Mouse (Mus musculus) stomach, embryonic 14.5 days (tissue): Measurements from ENCODE around the gene Nr2c1. TPM values are rescaled to one million over a fixed set of nuclear protein-coding genes. Genes with fewer than 3 reads are reported as not detected.

Source experiments
- ATAC-seq: fragments of 200-750 bp; cut with Nextera tagmentation; 2 replicates; pipeline ENCODE4 v1.8.0; 2017; ENCODE audit warnings: low read depth, moderate TSS enrichment; ENCODE audit not compliant: insufficient number of reproducible peaks, insufficient read depth, low FRiP score
- H3K27ac ChIP-seq: fragments of 300-500 bp; sonication (generic); 2 replicates; pipeline ENCODE4 v1.5.1; 2014; ENCODE audit warnings: mild to moderate bottlenecking, low read length, moderate library complexity, mixed read lengths
- H3K27me3 ChIP-seq: fragments of 300-500 bp; sonication (generic); 2 replicates; pipeline ENCODE4 v1.6.1; 2014; ENCODE audit warnings: low read length, control low read depth, mixed read lengths; ENCODE audit not compliant: control insufficient read depth, insufficient read depth
- H3K36me3 ChIP-seq: fragments of 300-500 bp; sonication (generic); 2 replicates; pipeline ENCODE4 v1.6.1; 2014; ENCODE audit warnings: mild to moderate bottlenecking, control low read depth, low read length, moderate library complexity, mixed read lengths; ENCODE audit not compliant: control insufficient read depth, insufficient read depth
- H3K4me1 ChIP-seq: fragments of 300-500 bp; sonication (generic); 2 replicates; pipeline ENCODE4 v1.6.1; 2014; ENCODE audit warnings: low read length, control low read depth, mixed read lengths; ENCODE audit not compliant: control insufficient read depth, insufficient read depth
- H3K4me2 ChIP-seq: fragments of 300-500 bp; sonication (generic); replicated peaks from 2 replicates; pipeline ENCODE4 v1.6.1; 2014; ENCODE audit warnings: low read depth, low read length, control low read depth
- H3K4me3 ChIP-seq: fragments of 300-500 bp; sonication (generic); 2 replicates; pipeline ENCODE4 v1.5.1; 2014; ENCODE audit warnings: low read depth, low read length, control low read depth
- H3K9ac ChIP-seq: fragments of 300-500 bp; sonication (generic); replicated peaks from 2 replicates; pipeline ENCODE4 v1.6.1; 2014; ENCODE audit warnings: low read depth, mild to moderate bottlenecking, control low read depth, low read length, moderate library complexity, mixed read lengths
- H3K9me3 ChIP-seq: fragments of 300-500 bp; sonication (generic); 2 replicates; pipeline ENCODE4 v1.6.1; 2016; ENCODE audit warnings: low read depth, low read length, control low read depth; ENCODE audit not compliant: control insufficient read depth
- WGBS: fragments of 180-500 bp; shearing (Covaris S2); extraction: QIAGEN DNeasy Blood & Tissue Kit; methylation state at CpG from one replicate; pipeline ENCODE4 v1.1.7; 2014; 5-methylcytosine and 5-hydroxymethylcytosine counted together
- polyA plus RNA-seq: library from polyadenylated mRNA; unstranded; fragments of >200 nt; fragmentation: Nextera tagmentation; extraction: Ambion mirVana; gene quantifications from 2 replicates; pipeline ENCODE4 v1.2.1, GENCODE M21; 2014

Nr2c1 gene
- polyA plus RNA-seq, 1 experiment from 2014 or later, result 12.7 TPM

DNA sequence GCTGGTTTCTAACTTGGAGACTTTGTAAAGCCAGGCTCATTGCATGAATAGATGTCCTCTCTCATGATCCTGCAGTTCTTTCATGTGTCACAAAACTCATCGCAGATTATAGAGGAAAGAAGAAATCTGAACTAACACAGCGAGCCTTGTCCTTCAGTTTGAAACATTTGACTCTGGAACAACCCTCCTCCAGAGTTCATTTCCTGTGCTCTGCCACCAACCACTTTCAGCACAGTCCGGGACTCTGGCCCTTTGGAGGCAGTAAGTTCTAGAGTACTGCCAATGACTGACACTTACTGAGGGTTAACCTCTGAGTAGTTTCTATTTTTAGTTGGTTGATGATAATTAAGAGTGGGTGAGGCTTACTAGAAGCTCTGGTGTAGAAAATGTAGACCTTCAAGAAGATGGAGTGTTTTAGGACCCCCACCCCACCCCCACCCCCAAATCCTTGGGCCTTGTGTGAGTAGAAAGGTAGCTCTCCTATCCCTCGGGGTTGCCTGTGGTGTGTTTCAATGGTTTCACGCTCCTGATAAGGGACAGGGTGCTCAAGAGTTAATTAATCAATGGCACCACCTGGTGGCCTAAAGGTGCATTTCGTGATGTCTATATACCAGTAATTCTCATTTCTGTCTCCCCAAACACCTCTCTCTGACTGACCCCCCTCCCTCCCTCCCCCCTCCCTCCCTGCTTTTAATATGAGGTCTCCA lies 31.8 kb upstream of the Nr2c1 start:
- Histone ChIP-seq H3K27me3 (no peaks in the 10 kb centered on the region), H3K36me3 (no peaks in the 10 kb centered on the region), H3K4me1 (no peaks in the 10 kb centered on the region), H3K4me3 (no peak overlapping the region), H3K27ac (no peak overlapping the region), H3K4me2 (no peak overlapping the region), H3K9me3 (no peaks in the 10 kb centered on the region), H3K9ac (no peak overlapping the region)
- 30% methylated on average over 6 of the region's 6 CpGs for WGBS
- ATAC-seq, result peak; percentile 79; the same call in 1 of the 2 replicates

DNA sequence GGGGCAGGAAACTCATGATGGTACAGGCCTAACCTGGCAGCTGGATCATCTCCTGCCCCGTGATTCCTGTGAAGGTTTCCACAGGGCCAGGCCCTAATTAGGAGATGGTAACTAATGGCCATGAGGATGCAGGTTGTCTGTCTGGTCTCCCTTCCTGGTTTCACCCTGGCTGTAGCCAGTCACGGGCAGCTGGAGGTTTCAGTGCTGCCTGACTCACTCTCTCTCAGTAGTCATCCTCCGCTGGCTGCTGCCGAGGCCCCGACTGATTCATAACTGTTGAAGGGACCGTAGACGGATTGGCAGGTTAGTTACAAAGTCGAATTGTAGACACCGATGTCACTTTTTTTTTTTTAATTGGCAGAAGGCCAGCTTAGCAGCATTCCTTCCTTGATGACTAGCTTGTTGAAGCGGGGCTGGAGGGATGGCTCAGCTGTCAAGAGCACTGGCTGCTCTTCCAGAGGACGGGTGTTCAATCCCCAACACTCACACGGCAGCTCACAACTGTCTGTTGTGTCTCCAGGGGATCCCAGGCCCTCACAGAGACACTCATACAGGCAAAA lies 31.0 kb upstream of the Nr2c1 start:
- no peak overlapping the region for H3K4me2 ChIP-seq
- no peaks in the 10 kb centered on the region for H3K9me3 ChIP-seq
- WGBS, result 65% methylated on average over 12 of the region's 12 CpGs
- H3K36me3 ChIP-seq, result no peaks in the 10 kb centered on the region
- H3K9ac ChIP-seq, result no peak overlapping the region
- H3K4me3 ChIP-seq, result no peak overlapping the region
- no peak overlapping the region for H3K27ac ChIP-seq
- H3K4me1 ChIP-seq, result no peaks in the 10 kb centered on the region
- ATAC-seq, result no peak
- H3K27me3 ChIP-seq, result no peaks in the 10 kb centered on the region

GRCm38 (mm10) chr10:94117916-94118315 lies 29.9 kb upstream of the Nr2c1 start:
- H3K9ac ChIP-seq, result no peak overlapping the region
- no peaks in the 10 kb centered on the region for H3K4me1 ChIP-seq
- H3K27ac ChIP-seq, result no peak overlapping the region
- WGBS, result 82% methylated on average over 3 of the region's 3 CpGs
- no peak for ATAC-seq
- H3K27me3 ChIP-seq, result no peaks in the 10 kb centered on the region
- no peaks in the 10 kb centered on the region for H3K36me3 ChIP-seq
- no peak overlapping the region for H3K4me3 ChIP-seq
- H3K4me2 ChIP-seq, result no peak overlapping the region
- no peaks in the 10 kb centered on the region for H3K9me3 ChIP-seq

GRCm38 (mm10) chr10:94118993-94119392 lies 28.8 kb upstream of the Nr2c1 start:
- no peak overlapping the region for H3K4me3 ChIP-seq
- H3K4me1 ChIP-seq, result no peaks in the 10 kb centered on the region
- no peaks in the 10 kb centered on the region for H3K9me3 ChIP-seq
- no peak overlapping the region for H3K9ac ChIP-seq
- peaks cover 2% of the 10 kb centered on the region; the same call in 1 of the 2 replicates for H3K36me3 ChIP-seq
- ATAC-seq, result no peak
- 77% methylated on average over 7 of the region's 7 CpGs for WGBS
- H3K27ac ChIP-seq, result no peak overlapping the region
- no peak overlapping the region for H3K4me2 ChIP-seq
- H3K27me3 ChIP-seq, result no peaks in the 10 kb centered on the region

- Histone ChIP-seq H3K4me1 (no peaks in the 10 kb centered on the region), H3K9me3 (no peaks in the 10 kb centered on the region), H3K27ac (no peak overlapping the region), H3K4me3 (no peak overlapping the region), H3K9ac (no peak overlapping the region), H3K36me3 (peaks cover 2% of the 10 kb centered on the region; the same call in 1 of the 2 replicates), H3K4me2 (no peak overlapping the region), H3K27me3 (no peaks in the 10 kb centered on the region)
- no peak for ATAC-seq
- 92% methylated on average over 9 of the region's 9 CpGs for WGBS
Measured at GRCm38 (mm10) chr10:94120676-94121075, 27.1 kb upstream of the Nr2c1 start.

DNA sequence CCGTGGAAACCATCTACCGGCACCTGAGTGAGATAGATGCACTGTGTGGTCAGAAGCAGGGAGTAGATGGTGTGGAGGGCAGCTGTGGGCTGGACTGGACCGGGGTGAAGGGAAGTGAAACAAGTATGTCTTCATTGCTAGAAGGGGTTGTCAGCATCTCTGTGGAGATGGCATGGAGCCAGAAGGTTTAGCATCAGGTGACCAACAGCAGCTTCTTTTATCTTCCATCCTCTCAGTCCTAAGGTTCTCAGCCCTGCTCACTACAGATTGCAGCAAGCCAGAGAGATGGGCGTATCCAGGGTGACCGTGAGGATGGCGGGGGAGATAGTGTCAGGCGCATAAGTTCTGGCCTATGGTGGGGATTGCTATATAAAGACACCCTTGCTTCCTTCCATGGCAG lies 25.2 kb upstream of the Nr2c1 start:
- no peak for ATAC-seq
- no peak overlapping the region for H3K4me2 ChIP-seq
- no peaks in the 10 kb centered on the region for H3K9me3 ChIP-seq
- 88% methylated on average over 7 of the region's 7 CpGs for WGBS
- peaks cover 2% of the 10 kb centered on the region; the same call in 1 of the 2 replicates for H3K36me3 ChIP-seq
- no peak overlapping the region for H3K9ac ChIP-seq
- H3K4me1 ChIP-seq, result no peaks in the 10 kb centered on the region
- H3K27me3 ChIP-seq, result no peaks in the 10 kb centered on the region
- no peak overlapping the region for H3K27ac ChIP-seq
- H3K4me3 ChIP-seq, result no peak overlapping the region

- H3K27me3 ChIP-seq, result no peaks in the 10 kb centered on the region
- H3K4me3 ChIP-seq, result no peak overlapping the region
- no peak overlapping the region for H3K4me2 ChIP-seq
- no peak overlapping the region for H3K27ac ChIP-seq
- WGBS, result 94% methylated on average over 5 of the region's 5 CpGs
- no peaks in the 10 kb centered on the region for H3K9me3 ChIP-seq
- H3K4me1 ChIP-seq, result 0 out of 2 replicates have a peak, but pooled peaks cover under 1% of the 10 kb centered on the region
- ATAC-seq, result no peak
- peaks cover 2% of the 10 kb centered on the region; the same call in 1 of the 2 replicates for H3K36me3 ChIP-seq
- no peak overlapping the region for H3K9ac ChIP-seq
Measured at GRCm38 (mm10) chr10:94123581-94123980, 24.2 kb upstream of the Nr2c1 start.

DNA sequence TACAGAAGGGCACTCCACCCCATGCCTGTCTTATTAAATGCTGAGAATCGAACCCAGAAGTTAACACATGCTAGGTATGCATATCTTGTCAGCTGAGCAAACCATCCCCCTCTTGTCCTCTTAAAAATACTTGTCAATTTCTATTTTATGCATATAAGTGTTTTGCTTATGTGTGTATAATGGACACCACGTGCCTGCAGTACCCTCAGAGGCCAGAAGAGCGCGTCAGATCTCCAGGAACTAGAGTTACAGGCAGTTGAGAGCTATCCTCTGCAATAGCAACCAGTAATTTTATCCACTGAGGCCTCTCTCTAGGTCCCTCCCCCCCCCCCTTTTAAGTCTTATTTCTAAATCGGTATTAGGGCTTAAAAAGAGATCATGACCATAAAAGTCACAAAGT lies 23.4 kb upstream of the Nr2c1 start:
- Histone ChIP-seq H3K9me3 (no peaks in the 10 kb centered on the region), H3K36me3 (peaks cover 2% of the 10 kb centered on the region; the same call in 1 of the 2 replicates), H3K4me2 (no peak overlapping the region), H3K27ac (no peak overlapping the region), H3K27me3 (no peaks in the 10 kb centered on the region), H3K4me3 (no peak overlapping the region), H3K9ac (no peak overlapping the region), H3K4me1 (peaks cover 8% of the 10 kb centered on the region; the same call in 1 of the 2 replicates)
- ATAC-seq, result no peak
- 76% methylated on average over 5 of the region's 5 CpGs for WGBS
